Mouse (Mus musculus) ZHBTc4 (cell line): ENCODE results near the gene Cenpn.

Experiments used
- DNase-seq: peaks from one replicate; pipeline ENCODE4 v3.0.0-alpha.2; 2011; ENCODE audit warnings: low read depth, low spot score

Cenpn gene

DNA sequence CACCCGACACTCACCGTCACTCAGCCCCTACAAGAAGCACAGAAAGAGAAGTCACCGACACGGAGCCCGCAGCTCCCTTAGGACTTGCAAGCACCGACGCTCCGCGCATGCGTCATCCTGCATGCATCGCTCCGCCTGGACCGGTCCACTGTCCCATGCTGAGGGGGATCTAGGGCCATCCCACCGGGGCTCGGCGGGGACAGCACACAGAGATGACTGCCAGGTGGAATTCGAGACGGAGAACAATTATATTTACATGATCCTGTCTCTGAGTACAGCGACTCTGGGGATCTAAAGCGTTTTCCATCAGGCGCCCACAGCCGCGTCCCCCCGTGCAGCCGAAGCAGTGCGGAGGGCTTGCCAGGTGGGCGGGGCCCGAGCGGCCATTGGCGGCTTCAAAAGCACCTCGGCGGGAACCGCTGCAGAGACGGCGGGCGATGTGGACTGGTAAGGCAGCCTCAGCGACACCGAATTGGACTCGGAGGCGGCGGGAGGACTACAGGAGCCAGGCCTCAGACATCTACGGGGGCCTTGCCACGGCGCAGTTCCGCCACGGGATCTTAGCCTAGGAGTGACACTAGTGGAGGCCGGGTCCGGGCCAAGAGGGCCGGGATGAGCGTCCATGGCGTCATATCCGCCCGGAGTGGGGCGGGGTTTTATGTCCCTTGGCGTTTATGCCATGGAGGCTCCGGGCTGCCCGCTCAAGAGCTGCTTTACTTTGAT, at the start of gene Cenpn, which contains the start of gene Cmc2:
Gene Cenpn (plus strand): TSS at position 394 of the 723 bp plus-strand sequence.
Gene Cmc2 (minus strand): TSS at position 119 of the 723 bp plus-strand sequence.
- DNase-seq: peak; percentile 98

DNA sequence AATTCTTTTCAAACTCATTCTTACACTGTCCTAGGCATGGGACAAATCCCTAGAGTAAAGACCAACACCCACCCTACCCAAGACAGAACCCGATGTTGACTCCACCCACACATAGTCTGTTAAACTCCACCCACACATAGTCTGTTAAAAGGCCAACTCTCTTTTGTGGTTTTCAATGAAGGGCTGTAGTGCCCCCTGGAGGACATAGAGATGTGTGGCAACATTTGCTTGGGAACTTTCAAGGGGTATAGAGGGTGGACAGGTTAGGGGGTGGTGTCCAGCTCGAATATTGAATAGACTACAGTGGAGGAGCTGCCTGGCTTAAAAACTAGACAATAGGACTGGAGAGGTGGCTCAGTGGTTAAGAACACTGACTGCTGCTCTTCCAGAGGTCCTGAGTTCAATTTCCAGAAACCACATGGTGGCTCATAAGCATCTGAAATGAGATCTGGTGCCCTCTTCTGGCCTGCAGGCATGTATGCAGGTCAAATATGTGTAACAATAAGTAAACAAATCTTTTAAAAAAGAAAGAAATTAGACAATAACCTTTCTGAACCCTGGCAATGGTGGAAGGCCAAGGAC, 48.7 kb upstream of the Cenpn start:
- peak; percentile 91 for DNase-seq

DNA sequence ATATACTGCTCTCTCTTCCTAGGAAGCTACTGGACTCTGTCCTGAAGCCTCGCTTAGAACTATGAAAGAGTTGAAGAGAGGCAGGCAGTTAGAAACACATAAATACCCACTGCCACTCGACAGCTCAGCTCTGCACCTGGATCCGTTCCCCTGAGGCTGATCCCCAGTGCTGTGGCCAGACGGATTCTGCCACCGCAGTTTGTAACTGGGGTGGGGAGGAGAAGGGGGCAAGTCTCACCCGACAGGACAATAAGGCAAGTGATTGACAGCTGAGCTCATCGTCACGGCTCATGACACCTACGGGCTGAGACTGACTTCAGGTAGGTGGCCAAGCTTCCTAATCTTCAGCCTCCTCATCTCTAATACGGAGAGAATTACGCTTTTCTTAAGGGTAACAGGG, 47.9 kb upstream of the Cenpn start:
- no peak for DNase-seq

GRCm38 (mm10) chr8:116873986-116874385, 47.5 kb upstream of the Cenpn start:
- no peak for DNase-seq

- DNase-seq: no peak
These were observed 45.6 kb upstream of the Cenpn start for GRCm38 (mm10) chr8:116875798-116876450.

DNA sequence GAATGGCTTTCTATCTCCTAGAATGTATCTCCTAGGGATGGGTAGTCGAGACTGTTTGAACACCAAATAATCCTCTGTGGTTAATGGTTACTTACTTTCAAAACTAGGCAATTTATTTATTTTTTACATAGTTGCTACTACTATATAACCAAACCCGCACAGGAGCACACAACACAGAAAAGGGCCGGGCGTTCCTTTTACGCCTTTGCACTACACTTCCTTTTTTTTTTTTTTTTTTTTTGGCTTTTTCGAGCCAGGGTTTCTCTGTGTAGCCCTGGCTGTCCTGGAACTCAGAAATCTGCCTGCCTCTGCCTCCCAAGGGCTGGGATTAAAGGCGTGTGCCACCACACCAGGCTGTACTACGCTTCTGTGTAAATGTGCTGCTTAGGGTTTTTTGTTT, 40.1 kb upstream of the Cenpn start:
- no peak for DNase-seq

- DNase-seq: no peak
These were observed 33.7 kb upstream of the Cenpn start for GRCm38 (mm10) chr8:116887813-116888212.

GRCm38 (mm10) chr8:116891446-116891845, 30.1 kb upstream of the Cenpn start:
- DNase-seq: no peak

DNA sequence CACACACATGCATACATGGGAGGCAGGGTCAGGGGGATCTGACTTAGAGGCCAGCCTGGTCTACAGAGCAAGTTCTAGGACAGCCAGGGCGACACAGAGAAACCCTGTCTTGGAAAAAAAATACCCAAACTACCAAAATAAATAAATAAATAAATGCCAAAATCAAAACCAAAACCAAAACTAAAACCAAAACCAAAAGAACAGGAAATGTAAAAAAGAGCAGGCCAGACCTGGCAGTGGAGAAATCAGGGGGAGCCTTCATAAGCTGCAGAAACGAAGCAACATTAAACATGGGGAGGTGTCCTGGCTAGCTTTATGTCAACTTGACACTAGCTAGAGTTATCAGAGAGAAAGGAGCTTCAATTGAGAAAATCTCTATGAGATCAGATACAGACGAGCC, 29.4 kb upstream of the Cenpn start:
- no peak for DNase-seq

GRCm38 (mm10) chr8:116892636-116893035, 28.9 kb upstream of the Cenpn start:
- no peak for DNase-seq

DNA sequence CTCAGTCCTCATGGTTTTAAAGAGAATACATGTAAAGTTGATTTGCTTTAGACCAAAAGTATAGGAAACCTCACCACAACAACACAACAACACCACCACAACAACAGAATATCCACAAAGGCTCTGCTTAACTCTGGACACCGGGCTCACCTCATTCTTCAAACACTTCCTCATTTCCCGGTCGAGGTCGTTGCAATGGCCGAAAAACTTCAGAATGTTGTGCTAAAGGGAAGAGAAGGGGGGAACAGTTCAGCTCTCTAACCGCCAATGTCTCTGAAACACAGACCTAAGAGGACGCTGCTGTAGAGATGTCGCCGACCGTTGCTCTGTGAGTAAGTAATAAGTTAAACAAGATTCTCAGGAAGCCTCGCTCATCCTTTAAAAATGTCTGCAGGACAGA, 27.6 kb upstream of the Cenpn start:
- no peak for DNase-seq

- DNase-seq: no peak
These were observed 26.0 kb upstream of the Cenpn start for GRCm38 (mm10) chr8:116895521-116895920.

GRCm38 (mm10) chr8:116904736-116905135, 16.8 kb upstream of the Cenpn start:
- DNase-seq: no peak

DNA sequence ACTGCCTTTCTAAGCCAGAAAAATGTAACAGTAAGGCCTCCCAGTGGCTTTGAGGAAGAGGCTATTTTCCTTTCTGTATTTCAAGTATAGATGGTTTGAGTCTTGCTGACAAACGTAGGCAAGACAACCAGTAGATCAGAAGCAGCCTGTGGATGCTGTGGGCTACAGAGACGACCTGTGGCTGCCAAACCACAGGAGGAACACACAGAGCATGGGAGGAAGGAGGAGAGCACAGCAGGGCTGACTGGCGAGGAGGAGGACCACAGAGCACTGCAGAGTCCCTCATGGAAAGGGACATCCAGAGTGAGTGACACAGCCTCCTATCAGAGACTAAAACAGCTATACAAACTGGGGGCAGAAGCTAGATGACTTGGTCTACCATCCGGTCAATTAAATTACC, 16.3 kb upstream of the Cenpn start:
- no peak for DNase-seq

DNA sequence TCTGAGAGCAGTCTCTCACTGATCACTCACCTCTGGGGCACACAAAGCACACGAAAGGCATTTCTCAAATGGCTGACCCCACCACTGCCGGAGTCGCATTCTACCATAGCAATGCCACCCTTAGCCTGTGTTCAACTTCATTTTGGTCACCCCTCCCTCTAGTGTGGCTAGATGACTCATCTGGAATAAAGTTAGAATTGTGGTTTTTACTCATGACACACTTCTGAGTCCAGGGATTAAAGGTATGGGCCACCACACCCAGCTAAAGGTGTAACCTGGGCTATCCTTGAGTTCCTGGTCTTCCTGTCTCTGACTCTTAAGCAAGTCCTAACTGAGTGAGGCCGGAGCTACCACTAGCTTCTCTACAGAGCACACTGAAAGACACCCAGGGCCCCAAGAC, 15.7 kb upstream of the Cenpn start:
- DNase-seq: no peak

GRCm38 (mm10) chr8:116921005-116921336, 559 bp upstream of the Cenpn start:
- DNase-seq: no peak

GRCm38 (mm10) chr8:116922060-116922757, 679 bp downstream of the Cenpn start:
- no peak for DNase-seq

- no peak for DNase-seq
These were observed 2.0 kb downstream of the Cenpn start for GRCm38 (mm10) chr8:116923526-116923925.

DNA sequence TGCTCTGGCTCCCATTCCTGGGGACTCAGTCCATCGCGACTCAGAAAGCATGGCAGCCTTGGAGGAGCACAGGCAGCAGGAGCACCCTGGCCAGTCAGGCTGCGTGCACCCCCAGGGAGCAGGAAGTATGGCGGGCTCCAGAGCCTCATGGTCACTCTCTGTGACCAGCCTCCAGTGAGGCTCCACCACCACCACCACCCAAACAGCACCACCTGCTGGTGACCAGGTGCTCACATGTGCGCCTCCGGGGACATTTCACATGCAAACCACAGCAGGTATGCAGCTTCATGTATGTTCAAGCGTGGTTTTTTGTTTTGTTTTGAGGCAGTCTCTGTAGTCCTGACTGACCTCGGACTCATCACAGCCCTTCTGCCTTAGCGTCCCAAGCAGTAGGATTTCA, 6.3 kb downstream of the Cenpn start:
- DNase-seq: peak; percentile 81

DNA sequence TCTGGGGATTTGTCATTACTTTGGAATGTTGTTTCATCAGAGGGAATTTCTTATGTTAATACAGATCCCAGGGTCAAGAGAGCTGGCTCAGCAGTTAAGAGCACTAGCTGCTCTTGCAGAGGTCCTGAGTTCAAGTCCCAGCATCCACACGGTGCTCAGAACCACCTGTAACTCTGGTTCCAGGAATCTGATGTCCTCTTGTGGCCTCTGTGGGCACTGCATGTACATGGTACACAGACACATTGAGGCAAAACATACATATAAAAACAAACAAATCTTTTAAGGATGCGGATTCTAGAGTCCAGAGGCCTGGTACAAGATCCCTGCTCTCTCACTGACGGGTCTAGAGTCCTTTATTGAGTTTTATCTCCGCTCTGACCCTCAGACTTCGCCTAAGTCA, 7.1 kb downstream of the Cenpn start:
- no peak for DNase-seq

GRCm38 (mm10) chr8:116934976-116935375, 13.4 kb downstream of the Cenpn start:
- DNase-seq: peak; percentile 86

- no peak for DNase-seq
These were observed 14.0 kb downstream of the Cenpn start for GRCm38 (mm10) chr8:116935506-116935905.
